ENCODE assay signal across 9 mouse cellular contexts in the genomic region with DNA sequence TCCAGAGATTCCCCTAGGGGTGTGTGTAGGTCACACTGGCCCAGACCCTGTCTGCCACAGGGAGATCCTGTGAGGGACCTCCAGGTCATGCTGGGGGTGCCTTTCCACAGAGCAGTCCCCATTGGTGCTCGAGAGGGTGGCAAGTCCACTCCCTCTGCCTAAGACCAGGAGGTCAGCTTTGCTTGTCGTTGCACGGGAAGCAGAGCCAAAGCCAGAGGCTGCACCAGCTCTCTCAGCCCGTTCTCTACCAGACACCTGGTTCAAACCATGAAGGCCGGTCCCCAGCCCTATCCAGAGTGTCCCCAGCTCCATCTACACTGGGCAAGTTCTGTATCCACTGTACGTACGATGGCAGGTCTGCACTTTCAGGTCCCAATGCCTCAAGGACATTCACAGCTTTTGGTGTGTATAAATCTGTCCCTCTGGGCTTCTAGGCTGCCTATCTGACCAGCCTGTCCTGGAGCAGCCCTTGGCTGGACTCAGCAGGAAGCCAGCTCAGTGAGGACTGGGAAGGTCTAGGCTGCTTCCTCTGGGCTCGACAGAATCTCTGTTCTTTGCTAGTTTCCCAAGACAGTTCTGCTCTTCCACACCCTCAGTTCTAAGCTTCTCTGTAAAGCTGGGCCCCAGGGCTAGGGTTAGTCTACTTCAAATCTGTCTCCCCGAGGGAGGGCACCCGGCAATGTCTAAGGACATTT. TPM values are rescaled to one million over a fixed set of nuclear protein-coding genes. Genes with fewer than 3 reads are reported as not detected.
DNase-seq lines count a peak whose midpoint lies in the region; ATAC-seq and TF ChIP-seq lines count a peak whose summit lies in the region.
"Had no signal": no experiment of that assay in that cellular context is flagged by ENCODE, and none has a peak within 500 bp of the region (broad histone marks: within the 10 kb centered on the region; RNA-seq: fewer than 3 reads in every experiment).

No protein-coding gene starts in this region.

- peak overlapping the region; percentile 40 for H3K9ac ChIP-seq in intestine, embryonic 16.5 days (ENCODE audit: low read depth, low read length)
- H3K9ac ChIP-seq in neural tube, embryonic 13.5 days: peak overlapping the region; percentile 38; the same call in 1 of the 2 replicates

- ATAC-seq in intestine, embryonic 16.5 days: no peak
- no peak for ATAC-seq in neural tube, embryonic 13.5 days (ENCODE audit: low read depth)
- no peak for ATAC-seq in inflammation-experienced regulatory T-cells, adult 6 months

- H3K36me3 ChIP-seq in intestine, embryonic 16.5 days (ENCODE audit: control insufficient read depth, insufficient read depth, low read length): no peaks in the 10 kb centered on the region
- H3K36me3 ChIP-seq in neural tube, embryonic 13.5 days: peaks cover 31% of the 10 kb centered on the region; the same call in 1 of the 2 replicates

- H3K27ac ChIP-seq in layer of hippocampus, adult 2 months: peak overlapping the region; percentile 93
- peak overlapping the region; percentile 22; the same call in 1 of the 2 replicates for H3K27ac ChIP-seq in embryonic fibroblast, embryonic 13.5 days (ENCODE audit: insufficient read depth, low read length)
- 0 out of 2 replicates have a peak overlapping the region, but pooled peaks have one; percentile 32 for H3K27ac ChIP-seq in intestine, embryonic 16.5 days (ENCODE audit: low read length)
- H3K27ac ChIP-seq in neural tube, embryonic 13.5 days (replicated peaks): peak overlapping the region; percentile 94

- H3K9me3 ChIP-seq in intestine, embryonic 16.5 days (ENCODE audit: control insufficient read depth, low read length): no peaks in the 10 kb centered on the region
- no peaks in the 10 kb centered on the region for H3K9me3 ChIP-seq in neural tube, embryonic 13.5 days

- H3K4me1 ChIP-seq in embryonic fibroblast, embryonic 13.5 days (ENCODE audit: control insufficient read depth, insufficient read depth, low read length): peaks cover 16% of the 10 kb centered on the region
- H3K4me1 ChIP-seq in intestine, embryonic 16.5 days (ENCODE audit: control insufficient read depth, insufficient read depth, low read length): peaks cover 47% of the 10 kb centered on the region
- H3K4me1 ChIP-seq in neural tube, embryonic 13.5 days (replicated peaks): peaks cover 96% of the 10 kb centered on the region

- no peak overlapping the region for H3K4me3 ChIP-seq in layer of hippocampus, adult 2 months
- H3K4me3 ChIP-seq in embryonic fibroblast, embryonic 13.5 days (ENCODE audit: insufficient read depth, low read length): no peak overlapping the region
- no peak overlapping the region for H3K4me3 ChIP-seq in intestine, embryonic 16.5 days (ENCODE audit: low read length)
- H3K4me3 ChIP-seq in neural tube, embryonic 13.5 days: no peak overlapping the region

- no peak for TF ChIP-seq POLR2A in embryonic fibroblast, embryonic 13.5 days (IDR thresholded peaks at IDR 0.05; ENCODE audit: low read depth, low read length)

- TF ChIP-seq CTCF in layer of hippocampus, adult 2 months (conservative IDR thresholded peaks at IDR 0.05): no peak
- no peak for TF ChIP-seq CTCF in embryonic fibroblast, embryonic 13.5 days (IDR thresholded peaks at IDR 0.05; ENCODE audit: borderline replicate concordance, insufficient read depth, low read length)

- no peaks in the 10 kb centered on the region for H3K27me3 ChIP-seq in intestine, embryonic 16.5 days (replicated peaks; ENCODE audit: control insufficient read depth, insufficient read depth, low read length)
- peaks cover 22% of the 10 kb centered on the region for H3K27me3 ChIP-seq in neural tube, embryonic 13.5 days

- no peak for DNase-seq in layer of hippocampus, adult 2 months (ENCODE audit: low spot score in 2 of 2)
- DNase-seq in layer of hippocampus, adult 8-10 months (ENCODE audit: low spot score in 2 of 2): no peak
- DNase-seq in frontal cortex, postnatal 36 days (ENCODE audit: low spot score in 2 of 2): no peak
- DNase-seq in urinary bladder, postnatal 10 days (ENCODE audit: low spot score): no peak

- 62% methylated on average over 10 of the region's 10 CpGs for WGBS in intestine, embryonic 16.5 days
- WGBS in neural tube, embryonic 13.5 days: 60% methylated on average over 10 of the region's 10 CpGs

- H3K4me2 ChIP-seq in intestine, embryonic 16.5 days (ENCODE audit: low read depth, low read length): no peak overlapping the region
- 0 out of 2 replicates have a peak overlapping the region, but pooled peaks have one; percentile 1 for H3K4me2 ChIP-seq in neural tube, embryonic 13.5 days

RNA-seq across cellular contexts. Expression of gene G430095P16Rik, which starts 2.6 kb away (rescaled TPM):
- total RNA-seq in layer of hippocampus, adult 2 months (2021): under 1 TPM in 1 of 2 experiments, not detected in 1; 0.54 TPM
- not detected for total RNA-seq in layer of hippocampus, adult 8-10 months (2022)
- 0.74 TPM in 1 of 2 replicates, not detected in the other for polyA plus RNA-seq in embryonic fibroblast, embryonic 13.5 days (2011; ENCODE audit: insufficient read length, low read depth, missing spikeins)
- 2.0 and 2.6 TPM in 2 replicates for polyA plus RNA-seq in intestine, embryonic 16.5 days (2015; fragmentation: Nextera tagmentation; extraction: Ambion mirVana)
- polyA plus RNA-seq in neural tube, embryonic 13.5 days (2015; fragmentation: Nextera tagmentation; extraction: Ambion mirVana): 1.4 and 2.2 TPM in 2 replicates
- 10 to 100 TPM; 11.7 to 25.0 (median 21.7) TPM for polyA plus RNA-seq in inflammation-experienced regulatory T-cells, adult 6 months (2017; shearing (Covaris generic))
- total RNA-seq: layer of hippocampus, postnatal 14 days had no signal

RNA-seq across cellular contexts. Expression of gene Lyl1, which starts 24.1 kb away (rescaled TPM):
- total RNA-seq in layer of hippocampus, adult 2 months (2021): 1 to 10 TPM; 2.3 to 2.6 TPM
- total RNA-seq in layer of hippocampus, adult 8-10 months (2022): 1 to 10 TPM; 2.6 to 7.2 (median 4.8) TPM
- not detected in 2 replicates for polyA plus RNA-seq in embryonic fibroblast, embryonic 13.5 days (2011; ENCODE audit: insufficient read length, low read depth, missing spikeins)
- polyA plus RNA-seq in intestine, embryonic 16.5 days (2015; fragmentation: Nextera tagmentation; extraction: Ambion mirVana): 4.9 and 5.0 TPM in 2 replicates
- 2.8 and 3.6 TPM in 2 replicates for polyA plus RNA-seq in neural tube, embryonic 13.5 days (2015; fragmentation: Nextera tagmentation; extraction: Ambion mirVana)
- 1 to 10 TPM in 2 of 3 experiments, under 1 TPM in 1; 0.20 to 2.7 (median 1.3) TPM for polyA plus RNA-seq in inflammation-experienced regulatory T-cells, adult 6 months (2017; shearing (Covaris generic))

RNA-seq across cellular contexts. Expression of gene Nacc1, which starts 37.7 kb away (rescaled TPM):
- total RNA-seq in layer of hippocampus, adult 2 months (2021): 10 to 100 TPM; 91.8 to 93.9 TPM
- 10 to 100 TPM; 86.2 to 91.2 (median 87.6) TPM for total RNA-seq in layer of hippocampus, adult 8-10 months (2022)
- 47.2 and 54.9 TPM in 2 replicates for polyA plus RNA-seq in embryonic fibroblast, embryonic 13.5 days (2011; ENCODE audit: insufficient read length, low read depth, missing spikeins)
- 11.0 and 14.8 TPM in 2 replicates for polyA plus RNA-seq in intestine, embryonic 16.5 days (2015; fragmentation: Nextera tagmentation; extraction: Ambion mirVana)
- 14.1 and 15.1 TPM in 2 replicates for polyA plus RNA-seq in neural tube, embryonic 13.5 days (2015; fragmentation: Nextera tagmentation; extraction: Ambion mirVana)
- polyA plus RNA-seq in inflammation-experienced regulatory T-cells, adult 6 months (2017; shearing (Covaris generic)): 1 to 10 TPM; 9.2 to 9.5 (median 9.4) TPM

RNA-seq across cellular contexts. Expression of gene Trmt1, which starts 39.3 kb away (rescaled TPM):
- total RNA-seq in layer of hippocampus, adult 2 months (2021): 100 to 1,000 TPM; 109 to 113 TPM
- 100 to 1,000 TPM in 2 of 4 experiments, 10 to 100 TPM in 2; 91.6 to 133 (median 103) TPM for total RNA-seq in layer of hippocampus, adult 8-10 months (2022)
- polyA plus RNA-seq in embryonic fibroblast, embryonic 13.5 days (2011; ENCODE audit: insufficient read length, low read depth, missing spikeins): 80.2 and 86.7 TPM in 2 replicates
- 60.0 and 67.1 TPM in 2 replicates for polyA plus RNA-seq in intestine, embryonic 16.5 days (2015; fragmentation: Nextera tagmentation; extraction: Ambion mirVana)
- 53.6 and 55.5 TPM in 2 replicates for polyA plus RNA-seq in neural tube, embryonic 13.5 days (2015; fragmentation: Nextera tagmentation; extraction: Ambion mirVana)
- polyA plus RNA-seq in inflammation-experienced regulatory T-cells, adult 6 months (2017; shearing (Covaris generic)): 10 to 100 TPM; 28.0 to 61.1 (median 55.5) TPM

Comparison
In these comparisons a context has a peak if more than half of its experiments do, and no peak if none do; other contexts are left out.
1. H3K27ac ChIP-seq: peak in every context shown above with its lines; median percentile 94 in neural tube, embryonic 13.5 days; 93 in layer of hippocampus, adult 2 months; 32 in intestine, embryonic 16.5 days; 22 in embryonic fibroblast, embryonic 13.5 days.